In genomic region chr2:44142611-44143010, GRCm38 (mm10) we compare ENCODE assay signal across 18 mouse cellular contexts.
A peak's percentile ranks its signal among the peaks of the same experiment; 100 is the strongest.
DNase-seq lines count a peak whose midpoint lies in the region; ATAC-seq lines count a peak whose summit lies in the region.
"Had no signal": no experiment of that assay in that cellular context is flagged by ENCODE, and none has a peak within 500 bp of the region (broad histone marks: within the 10 kb centered on the region; RNA-seq: fewer than 3 reads in every experiment).

No protein-coding gene starts in this region.

- 92% methylated on average over 5 of the region's 5 CpGs for WGBS in kidney, embryonic 16.5 days
- 85% methylated on average over 5 of the region's 5 CpGs for WGBS in kidney, embryonic 15.5 days

- no peak overlapping the region for H3K4me2 ChIP-seq in kidney, embryonic 16.5 days (replicated peaks; ENCODE audit: low read depth, low read length)
- H3K4me2 ChIP-seq in kidney, embryonic 15.5 days = no peak overlapping the region
- H3K4me2 ChIP-seq: embryonic facial prominence, embryonic 12.5 days; forebrain, embryonic 15.5 days; heart, embryonic 13.5 days; hindbrain, embryonic 15.5 days had no signal

- 0 out of 2 replicates have a peak overlapping the region, but pooled peaks have one; percentile 14 for H3K27ac ChIP-seq in kidney, embryonic 16.5 days (ENCODE audit: low read length)
- H3K27ac ChIP-seq in kidney, embryonic 15.5 days = no peak overlapping the region
- H3K27ac ChIP-seq: embryonic facial prominence, embryonic 12.5 days; forebrain, embryonic 15.5 days; heart, embryonic 13.5 days; hindbrain, embryonic 15.5 days had no signal

- no peak for ATAC-seq in kidney, embryonic 16.5 days (ENCODE audit: low FRiP score, low TSS enrichment)
- no peak for ATAC-seq in kidney, embryonic 15.5 days (replicated peaks; ENCODE audit: low FRiP score)
- no peak for ATAC-seq in activated CD4-positive, CD25-positive, alpha-beta regulatory T cell, adult 4 months
- ATAC-seq: forebrain, embryonic 15.5 days had no signal

- H3K27me3 ChIP-seq in kidney, embryonic 16.5 days (ENCODE audit: insufficient read depth, low read length) = no peaks in the 10 kb centered on the region
- H3K27me3 ChIP-seq in kidney, embryonic 15.5 days = no peaks in the 10 kb centered on the region
- H3K27me3 ChIP-seq: embryonic facial prominence, embryonic 12.5 days; forebrain, embryonic 15.5 days; heart, embryonic 13.5 days; hindbrain, embryonic 15.5 days had no signal

- no peaks in the 10 kb centered on the region for H3K36me3 ChIP-seq in kidney, embryonic 16.5 days (ENCODE audit: insufficient read depth, low read length)
- H3K36me3 ChIP-seq in kidney, embryonic 15.5 days = no peaks in the 10 kb centered on the region
- H3K36me3 ChIP-seq: embryonic facial prominence, embryonic 12.5 days; forebrain, embryonic 15.5 days; heart, embryonic 13.5 days; hindbrain, embryonic 15.5 days had no signal

- peaks cover 8% of the 10 kb centered on the region for H3K4me1 ChIP-seq in kidney, embryonic 16.5 days (ENCODE audit: insufficient read depth, low read length)
- H3K4me1 ChIP-seq in kidney, embryonic 15.5 days = peaks cover 11% of the 10 kb centered on the region; the same call in 1 of the 2 replicates
- H3K4me1 ChIP-seq: embryonic facial prominence, embryonic 12.5 days; forebrain, embryonic 15.5 days; hindbrain, embryonic 15.5 days had no signal

- H3K9ac ChIP-seq in kidney, embryonic 16.5 days (replicated peaks; ENCODE audit: low read length) = no peak overlapping the region
- no peak overlapping the region for H3K9ac ChIP-seq in kidney, embryonic 15.5 days
- H3K9ac ChIP-seq: embryonic facial prominence, embryonic 12.5 days; forebrain, embryonic 15.5 days; heart, embryonic 13.5 days; hindbrain, embryonic 15.5 days had no signal

- no peaks in the 10 kb centered on the region for H3K9me3 ChIP-seq in kidney, embryonic 16.5 days (ENCODE audit: low read length)
- no peaks in the 10 kb centered on the region for H3K9me3 ChIP-seq in kidney, embryonic 15.5 days (replicated peaks)
- H3K9me3 ChIP-seq: embryonic facial prominence, embryonic 12.5 days; forebrain, embryonic 15.5 days; heart, embryonic 13.5 days; hindbrain, embryonic 15.5 days had no signal

- no peak overlapping the region for H3K4me3 ChIP-seq in kidney, embryonic 16.5 days (ENCODE audit: low read length)
- no peak overlapping the region for H3K4me3 ChIP-seq in kidney, embryonic 15.5 days (replicated peaks)
- H3K4me3 ChIP-seq: embryonic facial prominence, embryonic 12.5 days; forebrain, embryonic 15.5 days; heart, embryonic 13.5 days; hindbrain, embryonic 15.5 days had no signal

- DNase-seq in adrenal gland, postnatal 14 days = peak; percentile 4
- no peak for DNase-seq in adrenal gland, adult 18-20 months (ENCODE audit: low spot score in 2 of 2)
- peak; percentile 32 for DNase-seq in kidney, adult 18-20 months
- DNase-seq in kidney, postnatal 25 days = no peak
- DNase-seq: adrenal gland, adult 8-10 months; cerebellum, adult 11-12 months; cerebellum, adult 9-10 months; cerebellum, postnatal 25 days; gastrocnemius, postnatal 25 days; heart, adult 11 months; heart, postnatal 36 days had no signal

Comparison
In these comparisons a context has a peak if more than half of its experiments do, and no peak if none do; other contexts are left out.
1. DNase-seq: peak in adrenal gland, postnatal 14 days (single experiment) and kidney, adult 18-20 months (single experiment); none in adrenal gland, adult 18-20 months (0 of 2) and kidney, postnatal 25 days (0 of 2).